Mouse (Mus musculus): ENCODE data around the gene Hoxb6.

The Hoxb6 gene

GRCm38 (mm10) chr11:96291681-96292564 lies at the start of gene Hoxb6:
Hoxb6 (plus strand) TSS chr11:96292476.
- in situ Hi-C loops (cut with MboI, MseI), result no loop called here

- in situ Hi-C loops (cut with MboI, MseI), result no loop called here
Measured at GRCm38 (mm10) chr11:96250901-96251300, 41.4 kb upstream of the Hoxb6 start.

- in situ Hi-C loops (cut with MboI, MseI), result no loop called here
Measured at GRCm38 (mm10) chr11:96251480-96252031, 40.7 kb upstream of the Hoxb6 start.

- in situ Hi-C loops (cut with MboI, MseI), result no loop called here
Measured at GRCm38 (mm10) chr11:96252541-96253120, 39.6 kb upstream of the Hoxb6 start.

GRCm38 (mm10) chr11:96254221-96254620 lies 38.1 kb upstream of the Hoxb6 start:
- in situ Hi-C loops (cut with MboI, MseI), result no loop called here

GRCm38 (mm10) chr11:96255111-96255995 lies 36.9 kb upstream of the Hoxb6 start:
- in situ Hi-C loops (cut with MboI, MseI), result no loop called here

- in situ Hi-C loops (cut with MboI, MseI), result no loop called here
Measured at GRCm38 (mm10) chr11:96255996-96256445, 36.3 kb upstream of the Hoxb6 start.

- in situ Hi-C loops (cut with MboI, MseI), result no loop called here
Measured at GRCm38 (mm10) chr11:96257141-96257540, 35.1 kb upstream of the Hoxb6 start.

GRCm38 (mm10) chr11:96259038-96259437 lies 33.2 kb upstream of the Hoxb6 start:
- in situ Hi-C loops (cut with MboI, MseI), result no loop called here

GRCm38 (mm10) chr11:96259511-96259910 lies 32.8 kb upstream of the Hoxb6 start:
- in situ Hi-C loops (cut with MboI, MseI), result no loop called here

GRCm38 (mm10) chr11:96260310-96260970 lies 31.8 kb upstream of the Hoxb6 start:
- in situ Hi-C loops (cut with MboI, MseI), result no loop called here

- in situ Hi-C loops (cut with MboI, MseI), result no loop called here
Measured at GRCm38 (mm10) chr11:96261323-96261890, 30.9 kb upstream of the Hoxb6 start.

GRCm38 (mm10) chr11:96262262-96262830 lies 29.9 kb upstream of the Hoxb6 start:
- in situ Hi-C loops (cut with MboI, MseI), result no loop called here

GRCm38 (mm10) chr11:96263636-96264389 lies 28.5 kb upstream of the Hoxb6 start:
- in situ Hi-C loops (cut with MboI, MseI), result no loop called here

- in situ Hi-C loops (cut with MboI, MseI), result loop anchor here (5.0 kb wide), 1 partner anchor 493 kb away; no protein-coding TSS in a partner anchor
Measured at GRCm38 (mm10) chr11:96264390-96265020, 27.8 kb upstream of the Hoxb6 start.

GRCm38 (mm10) chr11:96265954-96266353 lies 26.3 kb upstream of the Hoxb6 start:
- in situ Hi-C loops (cut with MboI, MseI), result loop anchor here (5.0 kb wide), 1 partner anchor 491 kb away; no protein-coding TSS in a partner anchor

- in situ Hi-C loops (cut with MboI, MseI), result loop anchor here (5.0 kb wide), 1 partner anchor 490 kb away; no protein-coding TSS in a partner anchor
Measured at GRCm38 (mm10) chr11:96267021-96267920, 25.0 kb upstream of the Hoxb6 start.

Data from T-helper 1 cell (primary cell).